Mouse (Mus musculus) central nervous system, embryonic 18 days (tissue): Measurements from ENCODE around the gene Safb2. TPM values are rescaled to one million over a fixed set of nuclear protein-coding genes. Genes with fewer than 3 reads are reported as not detected.

ENCODE experiments used
- polyA plus RNA-seq: library from polyadenylated mRNA; depleted of rRNA; stranded (reverse); fragments of >200 nt; gene quantifications from 2 replicates; pipeline ENCODE4 v1.2.3, GENCODE M21; 2012; rRNA removed

Safb2 gene
- polyA plus RNA-seq = 70.2 and 80.7 TPM in 2 replicates

DNA sequence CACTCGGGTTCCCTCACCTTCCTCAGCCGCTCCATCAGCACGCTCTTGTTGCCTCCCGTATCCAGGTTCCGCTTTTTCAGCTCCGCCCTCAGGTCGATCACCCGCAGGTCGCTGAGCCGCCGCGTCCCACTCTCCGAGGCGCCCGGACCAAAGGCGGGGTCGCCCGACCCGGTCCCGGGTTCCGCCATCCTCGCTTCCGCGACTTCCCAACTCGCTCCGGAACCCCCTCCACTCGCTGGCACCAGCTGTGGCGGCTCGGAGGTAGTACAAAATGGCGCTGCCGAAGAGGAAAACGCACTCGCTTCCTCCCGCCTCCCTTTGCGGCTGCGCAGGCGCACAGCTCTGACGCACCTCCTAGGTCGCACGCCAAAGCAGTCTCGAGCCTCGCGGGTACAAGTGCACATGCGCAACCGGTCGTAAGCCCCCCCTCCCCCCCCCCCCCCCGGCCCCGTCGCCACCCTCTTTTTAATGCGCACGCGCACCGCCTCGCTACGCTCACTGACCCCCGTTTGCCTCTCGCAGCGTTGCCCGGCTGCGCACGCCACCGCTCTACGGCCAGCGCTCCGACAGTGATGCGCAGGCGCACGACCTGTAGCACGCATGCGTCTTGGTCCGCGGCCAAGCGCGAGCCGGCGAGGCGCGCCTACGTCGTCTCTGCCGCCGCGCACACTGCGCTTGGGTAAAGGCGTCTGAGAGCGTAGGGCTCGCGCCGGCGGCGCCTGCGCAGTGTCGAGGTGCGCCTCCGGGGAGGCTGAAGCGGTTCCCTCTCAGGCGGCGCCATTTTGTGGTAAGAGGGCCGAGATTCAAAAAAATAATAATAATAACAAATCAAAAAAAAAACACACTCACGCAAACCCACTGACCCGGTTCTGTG lies at the start of gene Safb2, which contains the start of gene Safb:
TSS of gene Safb2 (minus strand) at position 329 of the 874 bp plus-strand sequence.
TSS of gene Safb (plus strand) at position 569 of the 874 bp plus-strand sequence.

DNA sequence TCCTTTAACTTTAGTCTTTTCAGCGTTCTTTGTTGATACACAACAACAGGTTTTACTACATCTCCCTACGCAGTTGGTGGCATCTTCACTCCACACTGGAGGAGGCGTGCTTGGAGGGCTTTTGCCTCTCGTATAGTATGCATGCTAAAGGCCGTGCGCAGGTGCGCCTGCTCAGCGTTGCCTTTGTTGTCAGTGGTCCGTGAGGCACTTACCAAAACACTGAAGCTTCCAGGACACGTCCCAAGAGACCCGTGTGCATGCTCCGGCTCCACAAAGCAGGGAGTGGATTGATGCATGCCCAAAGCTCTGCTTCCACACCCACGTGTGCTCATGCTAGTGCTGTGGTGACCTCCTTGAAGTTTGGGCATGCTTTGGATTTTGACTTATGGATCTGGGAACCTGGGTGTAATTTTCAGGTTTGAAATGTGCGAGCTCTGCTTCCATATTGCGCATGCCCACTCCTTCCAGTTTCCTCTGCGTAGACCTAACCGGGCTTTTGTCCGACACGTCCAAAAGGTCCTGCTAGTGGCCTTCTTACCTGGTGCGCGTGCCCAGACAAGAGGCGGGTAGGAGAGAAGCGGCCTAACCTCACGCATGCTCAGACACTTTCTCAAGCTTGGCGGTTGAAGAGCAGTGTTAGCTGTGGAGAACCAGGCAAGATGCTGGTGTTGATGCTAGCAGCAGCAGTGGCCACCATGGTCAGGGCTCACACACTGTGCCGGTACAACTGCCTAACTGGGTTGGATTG lies 43.3 kb upstream of the Safb2 start, which contains the start of gene Catsperd:
TSS of gene Catsperd (plus strand) at position 614 of the 748 bp plus-strand sequence.

DNA sequence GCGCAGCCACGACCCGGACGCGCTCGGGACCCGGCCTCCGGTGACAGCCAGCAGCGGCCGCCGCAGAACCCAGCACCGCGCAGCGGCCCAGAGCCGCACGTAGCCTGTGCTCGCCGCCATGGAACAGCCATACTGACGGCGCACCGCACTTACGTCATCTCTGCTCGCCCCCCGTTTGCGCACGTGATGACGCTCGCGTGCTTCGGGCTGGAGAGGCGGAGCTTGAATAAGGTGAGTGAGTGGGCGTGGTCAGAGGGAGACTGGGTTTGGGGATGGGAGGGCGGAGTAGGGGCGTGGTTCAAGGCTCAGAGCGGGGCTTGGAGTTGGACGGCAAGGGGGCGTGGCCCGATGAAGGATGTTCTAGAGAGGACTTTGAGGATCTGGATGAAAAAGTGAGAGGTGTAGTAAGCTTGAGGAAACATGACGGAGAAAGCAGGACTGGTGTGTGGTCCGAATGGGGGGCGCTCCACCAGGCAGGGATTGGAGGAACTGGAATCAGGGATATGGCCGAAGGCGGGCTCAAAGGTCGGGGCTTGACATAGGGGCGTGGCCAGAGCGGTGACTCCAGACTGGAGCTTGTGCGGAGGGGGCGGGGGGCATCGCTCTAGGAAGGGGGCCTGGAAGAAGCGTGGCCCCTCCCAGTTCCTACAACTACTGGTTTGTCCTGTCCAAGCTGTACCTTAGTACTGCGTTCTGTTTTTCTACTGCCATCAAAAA lies 42.5 kb upstream of the Safb2 start, which contains the start of gene Lonp1:
TSS of gene Lonp1 (minus strand) at position 134 of the 717 bp plus-strand sequence.

DNA sequence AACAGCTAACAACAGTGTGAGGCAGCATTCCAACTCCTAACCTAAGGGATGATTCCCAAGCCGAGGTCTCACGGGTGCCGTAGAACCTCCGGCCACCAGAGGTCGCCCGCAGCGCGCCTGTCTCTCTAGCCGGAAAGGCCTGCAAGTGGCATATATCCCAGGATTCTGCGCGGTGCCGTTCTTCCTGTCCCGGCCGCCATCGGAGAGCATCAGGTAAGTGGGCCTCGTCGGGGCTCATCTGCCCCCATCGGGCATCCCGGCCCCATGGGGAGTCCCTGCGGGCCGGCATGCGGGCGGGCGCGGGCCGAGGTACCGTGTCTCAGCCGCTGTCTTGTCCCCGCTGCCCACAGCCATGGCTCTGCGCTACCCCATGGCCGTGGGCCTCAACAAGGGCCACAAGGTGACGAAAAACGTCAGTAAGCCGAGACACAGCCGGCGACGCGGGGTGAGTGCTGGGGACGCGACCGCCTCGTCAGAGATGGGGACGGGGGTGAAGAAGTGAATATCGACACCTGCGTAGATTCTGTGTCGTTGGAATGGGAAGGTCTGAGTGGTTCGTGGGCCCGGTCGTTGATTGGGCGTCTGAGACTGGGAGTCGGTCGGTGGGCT lies 29.0 kb upstream of the Safb2 start, which contains the start of gene Rpl36:
TSS of gene Rpl36 (plus strand) at position 181 of the 609 bp plus-strand sequence.

DNA sequence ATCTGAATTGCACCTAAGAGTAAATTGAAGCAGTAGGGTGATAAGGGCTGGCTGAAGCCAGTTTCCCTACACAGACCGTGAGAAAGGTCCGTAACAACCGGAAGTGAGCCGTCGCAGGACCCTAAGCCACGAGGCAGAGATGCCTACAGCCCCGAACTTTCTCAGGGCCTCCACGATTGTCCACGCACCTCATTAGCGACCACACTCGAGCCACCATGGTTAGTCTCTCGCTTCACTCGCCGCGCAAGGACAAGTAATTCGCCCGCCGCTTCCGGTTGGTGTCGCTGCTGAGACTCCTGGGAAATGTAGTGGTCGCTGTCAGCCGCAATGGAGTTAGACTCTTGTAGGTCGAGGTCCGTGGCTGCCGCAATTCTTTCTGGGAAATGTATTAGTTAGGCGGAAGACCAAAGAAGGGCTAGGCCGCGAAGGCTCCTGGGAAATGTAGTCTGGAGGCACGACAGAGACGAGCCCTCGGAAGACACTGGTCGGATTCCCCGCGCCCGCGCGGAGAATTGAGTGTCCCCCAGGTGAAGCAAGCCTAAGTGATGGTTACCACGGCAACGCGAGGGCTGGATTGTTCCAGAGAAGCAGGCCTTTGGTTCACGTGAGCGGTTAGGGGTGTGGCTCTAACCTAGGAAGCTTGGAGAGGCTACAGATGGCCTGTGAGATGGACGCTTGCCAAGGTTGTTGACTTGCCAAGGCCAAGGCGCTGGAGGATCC lies 25.2 kb upstream of the Safb2 start, which contains the start of gene 2410015M20Rik:
TSS of gene 2410015M20Rik (minus strand) at position 320 of the 720 bp plus-strand sequence.

DNA sequence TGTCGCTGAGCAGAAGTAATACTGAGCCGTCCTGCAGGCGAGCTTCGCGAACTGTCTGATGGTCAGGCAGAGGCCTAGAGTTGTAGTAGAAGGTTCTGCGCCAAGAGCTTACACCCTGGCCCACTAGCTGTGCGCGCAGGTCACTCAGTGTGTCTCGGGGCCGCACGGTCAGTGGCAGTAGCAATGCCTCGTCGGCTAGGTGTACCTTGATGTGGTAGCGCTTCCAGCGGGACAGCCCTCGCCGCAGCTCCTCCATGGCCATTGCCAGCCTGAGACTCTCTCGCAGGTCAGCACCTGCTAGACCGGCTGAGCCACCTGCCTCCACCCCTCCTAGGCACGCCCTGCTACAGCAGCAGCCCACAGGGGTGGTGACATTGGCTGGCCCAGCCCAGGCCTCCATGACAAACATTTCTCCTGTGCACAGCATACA lies 30.2 kb downstream of the Safb2 start, which contains the start of gene Gm20219:
TSS of gene Gm20219 (minus strand) at position 266 of the 430 bp plus-strand sequence.

DNA sequence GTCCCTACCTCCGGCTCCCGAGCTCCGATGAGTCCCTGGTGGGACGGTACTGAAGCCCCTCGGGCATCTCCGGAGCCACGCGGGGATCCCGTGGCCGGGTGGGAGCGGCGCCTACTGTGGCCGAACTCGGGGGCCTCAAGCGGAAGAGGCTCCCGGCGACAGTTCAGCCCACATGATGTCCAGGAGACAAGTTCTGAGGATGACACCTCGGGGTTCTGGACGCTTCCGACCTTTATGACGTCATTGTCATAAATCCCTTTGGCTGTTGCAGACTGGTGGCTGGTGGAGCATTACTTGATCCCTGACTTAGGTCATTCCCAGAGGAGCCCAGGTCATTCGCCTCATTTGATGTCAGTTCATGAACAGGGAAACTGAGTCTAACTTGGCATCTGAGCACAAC lies 72.1 kb downstream of the Safb2 start, which contains the start of gene Znrf4:
TSS of gene Znrf4 (minus strand) at position 122 of the 400 bp plus-strand sequence.

Other genes starting within 250 kb of the Safb2 start
- 949 and 1,105 TPM in 2 replicates for gene Ptprs, start 108.1 kb downstream of the Safb2 start, polyA plus RNA-seq
- gene Znrf4, start 72.2 kb downstream of the Safb2 start, polyA plus RNA-seq = not detected in 2 replicates
- gene Gm20219, start 30.2 kb downstream of the Safb2 start, polyA plus RNA-seq = 2.2 and 2.3 TPM in 2 replicates
- 111 and 125 TPM in 2 replicates for gene Safb, start 240 bp upstream of the Safb2 start, polyA plus RNA-seq
- 107 and 117 TPM in 2 replicates for gene 2410015M20Rik, start 25.2 kb upstream of the Safb2 start, polyA plus RNA-seq
- gene Rpl36, start 28.8 kb upstream of the Safb2 start, polyA plus RNA-seq = 1,742 and 1,826 TPM in 2 replicates
- 73.6 and 76.2 TPM in 2 replicates for gene Lonp1, start 42.3 kb upstream of the Safb2 start, polyA plus RNA-seq
- 3.9 and 4.6 TPM in 2 replicates for gene Catsperd, start 43.6 kb upstream of the Safb2 start, polyA plus RNA-seq
- 137 and 142 TPM in 2 replicates for gene Ranbp3, start 88.7 kb upstream of the Safb2 start, polyA plus RNA-seq
- 297 and 335 TPM in 2 replicates for gene Ndufa11, start 133.2 kb upstream of the Safb2 start, polyA plus RNA-seq
- gene Vmac, start 133.4 kb upstream of the Safb2 start, polyA plus RNA-seq = 16.2 and 17.9 TPM in 2 replicates
- 4.3 and 4.5 TPM in 2 replicates for gene Nrtn, start 172.9 kb upstream of the Safb2 start, polyA plus RNA-seq
- gene Dus3l, start 180.2 kb upstream of the Safb2 start, polyA plus RNA-seq = 192 and 196 TPM in 2 replicates
- 2.1 and 2.4 TPM in 2 replicates for gene Prr22, start 185.7 kb upstream of the Safb2 start, polyA plus RNA-seq
- gene Rfx2, start 246.4 kb upstream of the Safb2 start, polyA plus RNA-seq = 3.2 and 3.9 TPM in 2 replicates